Mouse (Mus musculus): ENCODE results near the gene Gpbp1. TPM values are rescaled to one million over a fixed set of nuclear protein-coding genes. Genes with fewer than 3 reads are reported as not detected.

Gene Gpbp1
- total and polyA plus RNA-seq, 3 experiments: 58.2 to 648 (median 76.3) TPM

DNA sequence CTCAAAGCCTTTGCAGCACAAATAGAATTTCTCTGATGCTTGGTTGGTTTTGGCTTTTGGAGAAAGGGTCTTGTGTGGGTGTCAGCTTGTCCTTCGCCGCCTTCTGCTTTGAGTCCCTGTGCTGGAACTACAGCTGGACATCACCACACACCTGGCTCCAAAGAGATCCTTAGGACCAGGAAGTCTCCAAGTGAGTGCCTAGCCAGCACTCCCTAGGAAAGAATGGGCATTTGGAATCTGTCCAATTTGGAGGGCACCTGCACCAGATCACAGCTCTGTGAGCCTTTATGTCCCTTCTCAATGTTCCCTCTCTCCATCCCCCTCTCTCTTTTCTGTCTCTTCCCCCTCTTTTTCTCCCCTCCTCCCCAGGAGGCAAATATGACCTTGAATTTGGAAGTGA, 34.4 kb upstream of the Gpbp1 start:
- no peaks in the 10 kb centered on the region for H3K27me3 ChIP-seq (ENCODE audit: control insufficient read depth in 1 of 2, insufficient read depth in 2 of 2, low read length in 2 of 2)
- TF ChIP-seq TBP (IDR thresholded peaks at IDR 0.05; ENCODE audit: low read depth, low read length) (no peak), BHLHE40 (IDR thresholded peaks at IDR 0.05; ENCODE audit: borderline replicate concordance, low read depth, low read length) (no peak), E2F4 (IDR thresholded peaks at IDR 0.05; ENCODE audit: borderline replicate concordance, low read depth, low read length) (no peak), TAL1 (IDR thresholded peaks at IDR 0.05; ENCODE audit: low read length) (no peak), POLR2AphosphoS2 (IDR thresholded peaks at IDR 0.05; ENCODE audit: low read length) (no peak), MXI1 (IDR thresholded peaks at IDR 0.05; ENCODE audit: low read depth, low read length) (no peak), POLR2A (IDR thresholded peaks at IDR 0.05; ENCODE audit: control insufficient read depth in 1 of 2, insufficient read depth in 1 of 2, low read depth in 1 of 2, low read length in 2 of 2, poor library complexity in 1 of 2) (no peak), MAZ (IDR thresholded peaks at IDR 0.05; ENCODE audit: low read depth, low read length) (no peak), NRF1 (IDR thresholded peaks at IDR 0.05; ENCODE audit: insufficient read depth, low read depth, low read length, poor library complexity, severe bottlenecking) (no peak), CHD1 (IDR thresholded peaks at IDR 0.05; ENCODE audit: low read depth, low read length) (no peak), ETS1 (IDR thresholded peaks at IDR 0.05; ENCODE audit: low read depth, low read length) (no peak), HCFC1 (IDR thresholded peaks at IDR 0.05; ENCODE audit: low read depth, low read length) (no peak), USF2 (IDR thresholded peaks at IDR 0.05; ENCODE audit: borderline replicate concordance in 1 of 2, insufficient read depth in 1 of 2, low read depth in 1 of 2, low read length in 2 of 2) (no peak), USF1 (IDR thresholded peaks at IDR 0.05; ENCODE audit: low read depth, low read length) (no peak), ZC3H11A (IDR thresholded peaks at IDR 0.05; ENCODE audit: low read depth, low read length) (no peak), GABPA (IDR thresholded peaks at IDR 0.05; ENCODE audit: low read depth, low read length) (no peak), SIN3A (IDR thresholded peaks at IDR 0.05; ENCODE audit: low read length) (no peak), GATA1 (IDR thresholded peaks at IDR 0.05; ENCODE audit: low read depth, low read length) (no peak), ELF1 (IDR thresholded peaks at IDR 0.05; ENCODE audit: low read depth, low read length) (no peak), MEF2A (IDR thresholded peaks at IDR 0.05; ENCODE audit: extremely low read depth, insufficient replicate concordance, low read depth, low read length, poor library complexity, severe bottlenecking) (no peak)
- no peak for DNase-seq (ENCODE audit: low read depth, low spot score)
- H3K9me3 ChIP-seq (replicated peaks; ENCODE audit: insufficient read depth, low read length): no peaks in the 10 kb centered on the region
- H3K79me2 ChIP-seq (ENCODE audit: control insufficient read depth, insufficient read depth, low read length, poor library complexity): no peaks in the 10 kb centered on the region
- no peaks in the 10 kb centered on the region for H3K4me1 ChIP-seq (ENCODE audit: control insufficient read depth in 1 of 2, insufficient read depth in 2 of 2, low read length in 2 of 2)
- no peak overlapping the region for H3K27ac ChIP-seq (ENCODE audit: control insufficient read depth, low read depth, low read length)
- no peaks in the 10 kb centered on the region for H3K36me3 ChIP-seq (ENCODE audit: control insufficient read depth in 1 of 2, insufficient read depth in 2 of 2, low read length in 2 of 2)
- no peak overlapping the region for H3K4me3 ChIP-seq (ENCODE audit: control insufficient read depth in 1 of 2, insufficient read depth in 1 of 2, low read depth in 2 of 2, low read length in 2 of 2)
- H3K9ac ChIP-seq (ENCODE audit: control insufficient read depth, low read depth, low read length, poor library complexity, severe bottlenecking): no peak overlapping the region

DNA sequence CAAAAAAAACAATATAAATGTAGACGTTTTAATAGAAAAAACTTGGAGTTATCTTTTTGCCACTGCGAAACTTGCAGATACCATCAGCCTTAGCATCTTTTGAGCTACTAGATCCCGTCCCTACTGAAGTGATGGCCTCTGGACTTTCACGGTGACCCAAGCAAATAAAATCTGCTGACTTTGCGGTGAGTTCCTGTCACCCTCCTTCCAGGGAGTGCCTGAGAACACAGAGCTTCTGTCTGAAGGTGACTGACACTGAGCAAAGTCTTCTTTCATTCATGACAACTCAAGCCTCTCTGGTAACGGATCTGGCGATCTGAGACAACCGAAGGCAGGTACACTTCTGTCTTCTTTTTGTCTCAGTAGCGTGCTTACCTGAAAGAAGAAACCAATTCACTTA, 32.4 kb upstream of the Gpbp1 start:
- no peaks in the 10 kb centered on the region for H3K4me1 ChIP-seq (ENCODE audit: control insufficient read depth in 1 of 2, insufficient read depth in 2 of 2, low read length in 2 of 2)
- H3K9ac ChIP-seq (ENCODE audit: control insufficient read depth, low read depth, low read length, poor library complexity, severe bottlenecking): no peak overlapping the region
- TF ChIP-seq MYC (IDR thresholded peaks at IDR 0.05; ENCODE audit: low read depth, low read length) (no peak), POLR2AphosphoS2 (IDR thresholded peaks at IDR 0.05; ENCODE audit: low read length) (no peak), BHLHE40 (IDR thresholded peaks at IDR 0.05; ENCODE audit: borderline replicate concordance, low read depth, low read length) (no peak), POLR2AphosphoS5 (IDR thresholded peaks at IDR 0.05; ENCODE audit: borderline replicate concordance, low read depth, low read length) (no peak), UBTF (IDR thresholded peaks at IDR 0.05; ENCODE audit: borderline replicate concordance, insufficient read depth, low read depth, low read length) (no peak), TCF12 (IDR thresholded peaks at IDR 0.05; ENCODE audit: low read depth, low read length) (no peak), MAZ (IDR thresholded peaks at IDR 0.05; ENCODE audit: low read depth, low read length) (no peak), ZMIZ1 (IDR thresholded peaks at IDR 0.05; ENCODE audit: low read depth, low read length) (no peak), MAX (IDR thresholded peaks at IDR 0.05; ENCODE audit: low read length) (no peak), TAL1 (IDR thresholded peaks at IDR 0.05; ENCODE audit: low read length) (no peak)
- no peak overlapping the region for H3K27ac ChIP-seq (ENCODE audit: control insufficient read depth, low read depth, low read length)
- DNase-seq (ENCODE audit: low read depth, low spot score): no peak
- H3K9me3 ChIP-seq (replicated peaks; ENCODE audit: insufficient read depth, low read length): no peaks in the 10 kb centered on the region
- no peaks in the 10 kb centered on the region for H3K79me2 ChIP-seq (ENCODE audit: control insufficient read depth, insufficient read depth, low read length, poor library complexity)
- no peaks in the 10 kb centered on the region for H3K27me3 ChIP-seq (ENCODE audit: control insufficient read depth in 1 of 2, insufficient read depth in 2 of 2, low read length in 2 of 2)
- H3K4me3 ChIP-seq (ENCODE audit: control insufficient read depth in 1 of 2, insufficient read depth in 1 of 2, low read depth in 2 of 2, low read length in 2 of 2): no peak overlapping the region
- H3K36me3 ChIP-seq (ENCODE audit: control insufficient read depth in 1 of 2, insufficient read depth in 2 of 2, low read length in 2 of 2): no peaks in the 10 kb centered on the region
